Mouse (Mus musculus): Measurements from ENCODE around the gene Med16. TPM values are rescaled to one million over a fixed set of nuclear protein-coding genes. Genes with fewer than 3 reads are reported as not detected.

Med16 gene
- total and polyA plus RNA-seq, 3 experiments, result 10.4 to 49.4 (median 12.0) TPM

DNA sequence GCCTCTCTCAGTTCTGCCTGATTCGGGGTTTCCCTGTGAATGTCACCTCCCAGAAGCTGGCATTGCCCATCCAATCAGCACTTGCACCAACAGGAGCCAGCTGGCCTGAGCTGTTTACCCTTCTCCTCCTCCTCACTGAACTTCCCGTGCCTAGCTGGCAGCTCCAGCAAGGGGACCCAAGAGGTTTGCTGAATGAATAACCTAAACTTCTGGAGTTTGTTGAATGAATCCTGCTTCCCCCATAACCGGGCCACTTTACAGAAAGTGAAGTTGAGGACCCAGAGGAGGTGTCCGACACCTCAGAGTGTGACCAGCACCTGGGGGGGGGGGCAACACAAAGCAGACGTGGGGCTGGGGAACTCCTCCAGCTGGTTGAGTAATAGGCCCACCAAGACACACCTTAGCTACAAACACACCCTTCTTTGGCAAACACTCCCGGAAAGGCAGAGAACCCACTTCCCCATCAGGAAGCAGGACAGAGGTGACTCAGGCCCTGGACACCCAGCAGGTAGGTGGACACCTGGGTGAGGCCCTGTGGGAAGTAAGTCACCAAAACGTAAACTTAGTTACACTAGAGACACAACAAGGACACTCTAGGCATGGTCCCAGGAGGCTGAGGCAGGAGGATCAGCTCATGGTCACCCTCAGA lies 6.3 kb upstream of the Med16 start:
- Histone ChIP-seq H3K27me3 (ENCODE audit: insufficient read depth, low read length) (no peaks in the 10 kb centered on the region; the same call in 1 of the 2 replicates), H3K9me3 (replicated peaks) (no peaks in the 10 kb centered on the region), H3K4me1 (ENCODE audit: insufficient read depth, low read depth, low read length) (peaks cover 84% of the 10 kb centered on the region), H3K36me3 (replicated peaks) (peaks cover 44% of the 10 kb centered on the region), H3K4me3 (ENCODE audit: low read depth, low read length) (peak overlapping the region; percentile 87; the same call in 1 of the 2 replicates)
- ATAC-seq (ENCODE audit: extremely low read depth, insufficient number of reproducible peaks, low FRiP score, poor library complexity, severe bottlenecking), result no peak
- no peak for TF ChIP-seq GATA1 (IDR thresholded peaks at IDR 0.05; ENCODE audit: borderline replicate concordance, low read length)
- no peak for TF ChIP-seq CTCF (IDR thresholded peaks at IDR 0.05; ENCODE audit: low read depth, low read length)
- no peak for TF ChIP-seq POLR2AphosphoS5 (IDR thresholded peaks at IDR 0.05; ENCODE audit: insufficient replicate concordance, low read depth, low read length)
- no peak for TF ChIP-seq GATA2 (IDR thresholded peaks at IDR 0.05; ENCODE audit: borderline replicate concordance, low read depth, low read length)
- no peak for TF ChIP-seq TAL1 (conservative IDR thresholded peaks at IDR 0.05; ENCODE audit: low read depth, low read length)
- DNase-seq (ENCODE audit: low spot score), result no peak

DNA sequence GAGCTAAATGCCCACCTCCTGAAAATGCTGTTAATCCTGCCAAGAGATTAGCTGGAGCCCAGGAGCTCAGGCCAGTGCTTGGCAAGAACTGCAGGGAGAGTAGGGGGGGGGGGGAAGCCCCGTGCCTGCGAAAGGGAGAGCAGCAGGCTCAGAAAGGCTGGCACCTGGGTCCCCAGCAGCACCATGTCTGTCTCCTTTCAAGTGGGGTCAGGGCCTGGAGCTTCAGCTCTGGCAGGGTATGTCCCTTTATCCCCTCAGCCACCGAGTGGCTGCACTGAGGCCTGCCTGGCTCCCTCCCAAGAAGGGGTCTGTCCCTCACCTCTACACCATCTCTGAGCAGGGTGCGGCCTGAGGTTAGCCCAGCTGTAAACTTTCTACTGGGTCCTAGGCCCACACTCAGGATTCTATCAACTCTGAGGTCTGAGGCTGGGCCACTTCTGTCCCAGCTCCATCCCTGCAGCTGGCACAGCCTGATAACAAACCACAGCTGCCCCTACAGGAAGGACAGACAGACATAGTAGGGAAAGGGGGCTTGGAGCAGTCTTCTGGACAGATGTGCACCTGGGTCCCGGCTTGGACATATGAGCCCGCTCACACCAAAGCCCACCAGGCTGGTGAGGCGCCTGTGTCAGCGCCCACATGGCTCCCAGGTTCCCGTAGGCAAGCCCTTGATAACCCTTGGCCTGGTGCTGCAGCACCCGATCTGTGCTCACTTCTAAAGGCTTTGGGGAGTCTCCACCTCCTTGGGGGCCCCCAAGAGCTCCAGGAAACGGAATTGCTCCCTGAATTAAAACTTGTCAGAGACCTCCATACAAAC lies 5.6 kb upstream of the Med16 start:
- peak overlapping the region; percentile 87; the same call in 1 of the 2 replicates for H3K4me3 ChIP-seq (ENCODE audit: low read depth, low read length)
- no peaks in the 10 kb centered on the region for H3K9me3 ChIP-seq (replicated peaks)
- peaks cover 84% of the 10 kb centered on the region for H3K4me1 ChIP-seq (ENCODE audit: insufficient read depth, low read depth, low read length)
- TF ChIP-seq CTCF (IDR thresholded peaks at IDR 0.05; ENCODE audit: low read depth, low read length), result no peak
- TF ChIP-seq POLR2AphosphoS5 (IDR thresholded peaks at IDR 0.05; ENCODE audit: insufficient replicate concordance, low read depth, low read length), result no peak
- TF ChIP-seq TAL1 (conservative IDR thresholded peaks at IDR 0.05; ENCODE audit: low read depth, low read length), result peak; percentile 87
- no peak for TF ChIP-seq GATA1 (IDR thresholded peaks at IDR 0.05; ENCODE audit: borderline replicate concordance, low read length)
- TF ChIP-seq GATA2 (IDR thresholded peaks at IDR 0.05; ENCODE audit: borderline replicate concordance, low read depth, low read length), result no peak
- ATAC-seq (ENCODE audit: extremely low read depth, insufficient number of reproducible peaks, low FRiP score, poor library complexity, severe bottlenecking) (peak; percentile 78), DNase-seq (ENCODE audit: low spot score) (peak; percentile 80)
- peaks cover 51% of the 10 kb centered on the region for H3K36me3 ChIP-seq (replicated peaks)
- no peaks in the 10 kb centered on the region; the same call in 1 of the 2 replicates for H3K27me3 ChIP-seq (ENCODE audit: insufficient read depth, low read length)

DNA sequence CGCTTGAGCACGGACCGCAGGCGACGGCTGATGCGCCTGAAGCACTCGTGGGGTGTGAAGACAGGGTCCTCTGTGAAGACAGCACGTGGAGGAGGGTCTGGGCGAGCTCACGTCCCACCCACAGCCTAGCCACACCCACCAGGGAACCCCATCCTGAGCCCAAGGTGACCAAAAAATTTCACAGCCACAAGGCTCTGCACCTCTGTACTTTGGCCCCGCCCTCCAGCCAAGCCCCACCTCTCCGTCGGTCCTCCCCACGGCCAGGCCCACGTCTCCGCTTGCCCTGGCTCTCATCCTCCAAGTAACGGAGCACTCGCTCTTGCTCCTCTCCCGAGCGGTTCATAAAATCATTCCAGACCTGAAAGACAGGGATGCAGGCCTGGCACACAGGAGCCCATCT lies 3.7 kb upstream of the Med16 start:
- peaks cover 56% of the 10 kb centered on the region for H3K36me3 ChIP-seq (replicated peaks)
- no peak overlapping the region; the same call in 1 of the 2 replicates for H3K4me3 ChIP-seq (ENCODE audit: low read depth, low read length)
- no peaks in the 10 kb centered on the region for H3K9me3 ChIP-seq (replicated peaks)
- TF ChIP-seq GATA1 (IDR thresholded peaks at IDR 0.05; ENCODE audit: borderline replicate concordance, low read length) (no peak), CTCF (IDR thresholded peaks at IDR 0.05; ENCODE audit: low read depth, low read length) (no peak), TAL1 (conservative IDR thresholded peaks at IDR 0.05; ENCODE audit: low read depth, low read length) (no peak), POLR2AphosphoS5 (IDR thresholded peaks at IDR 0.05; ENCODE audit: insufficient replicate concordance, low read depth, low read length) (no peak), GATA2 (IDR thresholded peaks at IDR 0.05; ENCODE audit: borderline replicate concordance, low read depth, low read length) (no peak)
- ATAC-seq (ENCODE audit: extremely low read depth, insufficient number of reproducible peaks, low FRiP score, poor library complexity, severe bottlenecking), result no peak
- H3K27me3 ChIP-seq (ENCODE audit: insufficient read depth, low read length), result no peaks in the 10 kb centered on the region
- no peak for DNase-seq (ENCODE audit: low spot score)
- peaks cover 75% of the 10 kb centered on the region for H3K4me1 ChIP-seq (ENCODE audit: insufficient read depth, low read depth, low read length)

DNA sequence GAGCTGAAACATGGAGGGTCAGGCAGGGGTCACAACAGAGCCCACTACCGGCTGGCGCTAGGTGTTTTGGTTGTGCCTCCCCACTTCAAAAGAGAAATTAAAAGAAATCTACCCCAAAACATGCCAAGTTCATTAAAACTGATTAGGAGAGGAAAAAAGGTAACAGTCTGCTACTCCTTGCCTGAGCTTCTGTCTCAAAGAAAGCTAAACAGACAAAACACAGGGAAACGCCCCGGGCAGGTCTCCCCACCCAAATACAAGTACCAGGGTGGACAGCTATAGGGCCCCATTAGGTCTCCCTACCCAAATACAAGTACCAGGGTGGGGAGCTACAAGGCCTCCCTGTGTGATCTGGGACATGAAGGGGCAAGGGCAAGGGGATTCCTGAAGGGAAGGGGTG lies 1.8 kb upstream of the Med16 start, which contains the start of gene Gm26602:
Gene Gm26602, plus strand, starts transcription at position 301 of the 400 bp plus-strand sequence.
- no peak for ATAC-seq (ENCODE audit: extremely low read depth, insufficient number of reproducible peaks, low FRiP score, poor library complexity, severe bottlenecking)
- H3K36me3 ChIP-seq (replicated peaks), result peaks cover 74% of the 10 kb centered on the region
- no peak within 1 kb of the TSS for H3K4me3 ChIP-seq (ENCODE audit: low read depth, low read length)
- TF ChIP-seq POLR2AphosphoS5 (IDR thresholded peaks at IDR 0.05; ENCODE audit: insufficient replicate concordance, low read depth, low read length) (no peak), GATA1 (IDR thresholded peaks at IDR 0.05; ENCODE audit: borderline replicate concordance, low read length) (no peak), TAL1 (conservative IDR thresholded peaks at IDR 0.05; ENCODE audit: low read depth, low read length) (no peak), CTCF (IDR thresholded peaks at IDR 0.05; ENCODE audit: low read depth, low read length) (no peak), GATA2 (IDR thresholded peaks at IDR 0.05; ENCODE audit: borderline replicate concordance, low read depth, low read length) (no peak)
- no peaks in the 10 kb centered on the region for H3K27me3 ChIP-seq (ENCODE audit: insufficient read depth, low read length)
- no peaks in the 10 kb centered on the region for H3K9me3 ChIP-seq (replicated peaks)
- peaks cover 72% of the 10 kb centered on the region for H3K4me1 ChIP-seq (ENCODE audit: insufficient read depth, low read depth, low read length)
- no peak for DNase-seq (ENCODE audit: low spot score)

DNA sequence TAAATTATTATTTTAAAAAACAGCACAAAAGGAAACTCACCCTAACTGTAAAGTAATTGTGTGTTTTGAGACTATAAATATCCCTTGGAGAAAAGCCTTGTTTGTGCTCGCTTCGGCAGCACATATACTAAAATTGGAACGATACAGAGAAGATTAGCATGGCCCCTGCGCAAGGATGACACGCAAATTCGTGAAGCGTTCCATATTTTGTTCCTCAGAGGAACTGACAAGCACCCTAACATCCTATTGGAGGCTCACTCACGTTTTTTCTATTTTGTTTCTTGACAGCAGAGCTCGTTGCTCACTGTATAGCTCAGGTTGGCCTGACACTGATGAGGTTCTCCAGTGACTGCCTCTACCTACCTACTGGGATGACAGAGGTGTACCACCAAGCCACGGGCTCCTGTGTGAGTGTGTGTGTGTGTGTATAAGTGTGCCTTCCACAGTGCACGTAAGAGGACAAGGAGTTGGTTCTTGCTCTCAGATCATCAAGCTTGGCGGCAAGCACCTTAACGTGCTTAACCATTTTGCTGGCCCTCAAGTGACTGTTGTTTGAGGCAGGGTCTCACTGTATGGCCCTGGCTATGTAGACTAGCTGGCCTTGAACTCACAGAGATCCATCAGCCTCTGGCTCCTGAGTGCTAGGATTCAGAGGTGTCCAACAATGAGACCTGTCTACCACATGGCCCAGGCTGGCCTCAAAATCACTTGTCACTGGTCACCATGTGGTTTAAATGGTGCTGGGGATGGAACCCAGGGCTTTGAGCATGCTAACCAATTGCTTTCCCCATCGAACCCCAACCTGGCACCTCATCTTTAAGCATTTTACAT lies 584 bp upstream of the Med16 start:
- Histone ChIP-seq H3K9me3 (replicated peaks) (no peaks in the 10 kb centered on the region), H3K36me3 (replicated peaks) (peaks cover 82% of the 10 kb centered on the region), H3K4me3 (ENCODE audit: low read depth, low read length) (peak overlapping the region; percentile 10; the same call in 1 of the 2 replicates), H3K4me1 (ENCODE audit: insufficient read depth, low read depth, low read length) (peaks cover 59% of the 10 kb centered on the region), H3K27me3 (ENCODE audit: insufficient read depth, low read length) (no peaks in the 10 kb centered on the region)
- TF ChIP-seq GATA2 (IDR thresholded peaks at IDR 0.05; ENCODE audit: borderline replicate concordance, low read depth, low read length), result no peak
- no peak for TF ChIP-seq GATA1 (IDR thresholded peaks at IDR 0.05; ENCODE audit: borderline replicate concordance, low read length)
- no peak for TF ChIP-seq CTCF (IDR thresholded peaks at IDR 0.05; ENCODE audit: low read depth, low read length)
- no peak for TF ChIP-seq TAL1 (conservative IDR thresholded peaks at IDR 0.05; ENCODE audit: low read depth, low read length)
- peak; percentile 78; the same call in 1 of the 2 replicates for TF ChIP-seq POLR2AphosphoS5 (IDR thresholded peaks at IDR 0.05; ENCODE audit: insufficient replicate concordance, low read depth, low read length)
- DNase-seq (ENCODE audit: low spot score), result peak; percentile 35
- ATAC-seq (ENCODE audit: extremely low read depth, insufficient number of reproducible peaks, low FRiP score, poor library complexity, severe bottlenecking), result no peak
